Mouse (Mus musculus) forebrain, postnatal 0 days (tissue): ENCODE data around the gene Acr. TPM values are rescaled to one million over a fixed set of nuclear protein-coding genes. Genes with fewer than 3 reads are reported as not detected.

Source experiments
- ATAC-seq: fragments of 200-750 bp; cut with Nextera tagmentation; 2 replicates; pipeline ENCODE4 v1.8.0; 2017; ENCODE audit warnings: mild to moderate bottlenecking, moderate library complexity
- DNase-seq: peaks from one replicate; pipeline ENCODE4 v3.0.0-alpha.2; 2015
- H3K27ac ChIP-seq: fragments of 300-500 bp; sonication (generic); 2 replicates; pipeline ENCODE4 v1.5.1; 2014; ENCODE audit warnings: low read depth, mild to moderate bottlenecking, antibody characterized with exemption, low read length, moderate library complexity, mixed read lengths
- H3K27me3 ChIP-seq: fragments of 300-500 bp; sonication (generic); 2 replicates; pipeline ENCODE4 v1.6.1; 2014; ENCODE audit warnings: mild to moderate bottlenecking, low read length, mixed read lengths; ENCODE audit not compliant: insufficient read depth
- H3K36me3 ChIP-seq: fragments of 300-500 bp; sonication (generic); 2 replicates; pipeline ENCODE4 v1.6.1; 2014; ENCODE audit warnings: mild to moderate bottlenecking, moderate library complexity; ENCODE audit not compliant: insufficient read depth
- H3K4me1 ChIP-seq: fragments of 300-500 bp; sonication (generic); 2 replicates; pipeline ENCODE4 v1.6.1; 2014; ENCODE audit warnings: antibody characterized with exemption; ENCODE audit not compliant: insufficient read depth
- H3K4me2 ChIP-seq: fragments of 300-500 bp; sonication (generic); 2 replicates; pipeline ENCODE4 v1.6.1; 2014; ENCODE audit warnings: low read depth, mild to moderate bottlenecking, moderate library complexity
- H3K4me3 ChIP-seq: fragments of 300-500 bp; sonication (generic); 2 replicates; pipeline ENCODE4 v1.5.1; 2014; ENCODE audit warnings: low read depth, low read length, mixed read lengths
- H3K9ac ChIP-seq: fragments of 300-500 bp; sonication (generic); 2 replicates; pipeline ENCODE4 v1.6.1; 2014; ENCODE audit warnings: mild to moderate bottlenecking
- H3K9me3 ChIP-seq: fragments of 300-500 bp; sonication (generic); 2 replicates; pipeline ENCODE4 v1.6.1; 2016; ENCODE audit warnings: low read length
- CTCF ChIP-seq: sonication (generic); IDR thresholded peaks from 2 replicates; pipeline ENCODE4 v1.5.1; 2016; ENCODE audit warnings: antibody characterized with exemption, control low read depth, low read depth
- WGBS: fragments of 180-500 bp; shearing (Covaris S2); extraction: QIAGEN DNeasy Blood & Tissue Kit; methylation state at CpG from one replicate; pipeline ENCODE4 v1.1.7; 2014; 5-methylcytosine and 5-hydroxymethylcytosine counted together
- polyA plus RNA-seq: library from polyadenylated mRNA; unstranded; fragments of >200 nt; fragmentation: Nextera tagmentation; extraction: Ambion mirVana; gene quantifications from 2 replicates; pipeline ENCODE4 v1.2.1, GENCODE M21; 2015
- total RNA-seq: library from RNA; depleted of rRNA; stranded (reverse); fragments of >200 nt; gene quantifications from 2 replicates; pipeline ENCODE4 v1.2.3, GENCODE M21; 2014

Acr gene
- total and polyA plus RNA-seq, 2 experiments from 2014 or later, result 2.0 to 3.6 TPM

- ATAC-seq, result no peak
- H3K4me3 ChIP-seq, result no peak overlapping the region
- no peak overlapping the region for H3K27ac ChIP-seq
- 94% methylated on average over 8 of the region's 8 CpGs for WGBS
- H3K9me3 ChIP-seq, result no peaks in the 10 kb centered on the region
- no peak overlapping the region for H3K9ac ChIP-seq
- H3K4me2 ChIP-seq, result no peak overlapping the region
- TF ChIP-seq CTCF, result no peak
- H3K27me3 ChIP-seq, result no peaks in the 10 kb centered on the region; the same call in 1 of the 2 replicates
- H3K36me3 ChIP-seq, result peaks cover 11% of the 10 kb centered on the region; the same call in 1 of the 2 replicates
- 0 out of 2 replicates have a peak, but pooled peaks cover 5% of the 10 kb centered on the region for H3K4me1 ChIP-seq
- DNase-seq, result no peak
Measured at GRCm38 (mm10) chr15:89525464-89525863, 42.7 kb upstream of the Acr start.

DNA sequence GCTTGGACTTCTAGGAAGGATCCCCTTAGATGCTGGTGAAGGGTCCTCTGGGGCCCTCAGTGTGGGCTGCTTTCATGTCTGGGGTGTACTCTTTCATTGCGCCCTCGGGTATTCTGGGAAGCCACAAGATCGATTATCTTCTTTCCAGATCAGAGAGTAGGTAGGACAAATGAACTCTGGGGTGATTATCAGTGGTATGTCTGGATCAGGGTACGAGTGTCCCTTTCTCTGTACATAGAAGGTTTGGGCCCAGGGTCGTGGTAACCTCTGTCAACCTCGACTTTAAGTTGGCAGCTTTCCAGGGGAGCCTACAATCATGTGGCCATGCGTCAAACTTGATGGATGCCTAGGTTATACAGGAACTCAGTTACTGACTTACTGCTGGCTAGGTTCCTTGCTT lies 42.2 kb upstream of the Acr start:
- DNase-seq (no peak), ATAC-seq (no peak)
- H3K27me3 ChIP-seq, result no peaks in the 10 kb centered on the region; the same call in 1 of the 2 replicates
- WGBS, result 82% methylated on average over 7 of the region's 7 CpGs
- no peak for TF ChIP-seq CTCF
- H3K4me2 ChIP-seq, result no peak overlapping the region
- no peaks in the 10 kb centered on the region for H3K9me3 ChIP-seq
- H3K27ac ChIP-seq, result no peak overlapping the region
- no peak overlapping the region for H3K4me3 ChIP-seq
- H3K9ac ChIP-seq, result no peak overlapping the region
- H3K4me1 ChIP-seq, result 0 out of 2 replicates have a peak, but pooled peaks cover 5% of the 10 kb centered on the region
- H3K36me3 ChIP-seq, result peaks cover 9% of the 10 kb centered on the region; the same call in 1 of the 2 replicates

GRCm38 (mm10) chr15:89526776-89527325 lies 41.3 kb upstream of the Acr start:
- 0 out of 2 replicates have a peak, but pooled peaks cover 5% of the 10 kb centered on the region for H3K4me1 ChIP-seq
- no peak overlapping the region for H3K9ac ChIP-seq
- no peak overlapping the region for H3K4me3 ChIP-seq
- H3K36me3 ChIP-seq, result peaks cover 5% of the 10 kb centered on the region; the same call in 1 of the 2 replicates
- 88% methylated on average over 19 of the region's 19 CpGs for WGBS
- no peak overlapping the region for H3K27ac ChIP-seq
- TF ChIP-seq CTCF, result no peak
- ATAC-seq, result no peak
- H3K9me3 ChIP-seq, result no peaks in the 10 kb centered on the region
- H3K27me3 ChIP-seq, result no peaks in the 10 kb centered on the region
- DNase-seq, result no peak
- no peak overlapping the region for H3K4me2 ChIP-seq

GRCm38 (mm10) chr15:89527466-89527865 lies 40.7 kb upstream of the Acr start:
- TF ChIP-seq CTCF, result no peak
- DNase-seq, result no peak
- no peaks in the 10 kb centered on the region for H3K9me3 ChIP-seq
- H3K9ac ChIP-seq, result no peak overlapping the region
- peaks cover 5% of the 10 kb centered on the region; the same call in 1 of the 2 replicates for H3K36me3 ChIP-seq
- no peak for ATAC-seq
- WGBS, result 77% methylated on average over 7 of the region's 7 CpGs
- peaks cover 11% of the 10 kb centered on the region; the same call in 1 of the 2 replicates for H3K4me1 ChIP-seq
- no peak overlapping the region for H3K4me2 ChIP-seq
- H3K4me3 ChIP-seq, result no peak overlapping the region
- H3K27me3 ChIP-seq, result no peaks in the 10 kb centered on the region
- no peak overlapping the region for H3K27ac ChIP-seq

DNA sequence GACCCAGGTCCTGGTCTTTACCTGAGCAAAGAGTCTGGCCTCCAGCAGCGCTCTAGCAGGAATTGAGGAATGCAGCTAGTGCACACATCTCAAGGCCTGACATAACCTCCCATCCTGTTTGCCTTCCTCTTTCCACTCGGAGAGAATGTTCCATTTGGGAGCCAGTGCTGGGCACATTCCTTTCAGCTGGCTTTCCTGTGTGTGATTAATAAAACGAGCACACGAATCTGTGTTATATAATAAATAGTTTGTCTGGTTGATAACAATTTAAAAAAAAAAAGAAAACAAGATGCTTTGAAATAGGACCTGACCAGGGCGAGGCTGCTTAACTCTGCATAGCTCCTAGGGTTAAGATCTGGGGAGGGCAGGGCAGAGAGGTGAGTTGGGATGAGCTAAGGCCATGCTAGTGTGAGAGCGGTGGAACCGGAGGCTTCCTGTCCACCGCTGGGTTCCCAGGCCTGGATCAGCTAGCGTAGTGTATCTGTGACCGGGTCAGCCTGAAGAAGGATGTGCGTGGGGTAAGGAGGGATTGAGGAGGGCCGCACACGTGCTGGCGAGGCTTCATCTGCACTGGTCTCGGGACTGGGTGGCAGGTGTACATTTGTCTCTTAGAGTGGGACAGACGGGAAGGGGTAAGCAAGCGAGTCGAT lies 39.8 kb upstream of the Acr start:
- no peak overlapping the region for H3K4me2 ChIP-seq
- H3K4me3 ChIP-seq, result no peak overlapping the region
- 84% methylated on average over 18 of the region's 18 CpGs for WGBS
- H3K27ac ChIP-seq, result no peak overlapping the region
- ATAC-seq (no peak), DNase-seq (no peak)
- no peak for TF ChIP-seq CTCF
- peaks cover 5% of the 10 kb centered on the region; the same call in 1 of the 2 replicates for H3K36me3 ChIP-seq
- peaks cover 16% of the 10 kb centered on the region; the same call in 1 of the 2 replicates for H3K4me1 ChIP-seq
- no peaks in the 10 kb centered on the region for H3K27me3 ChIP-seq
- H3K9me3 ChIP-seq, result no peaks in the 10 kb centered on the region
- no peak overlapping the region for H3K9ac ChIP-seq

DNA sequence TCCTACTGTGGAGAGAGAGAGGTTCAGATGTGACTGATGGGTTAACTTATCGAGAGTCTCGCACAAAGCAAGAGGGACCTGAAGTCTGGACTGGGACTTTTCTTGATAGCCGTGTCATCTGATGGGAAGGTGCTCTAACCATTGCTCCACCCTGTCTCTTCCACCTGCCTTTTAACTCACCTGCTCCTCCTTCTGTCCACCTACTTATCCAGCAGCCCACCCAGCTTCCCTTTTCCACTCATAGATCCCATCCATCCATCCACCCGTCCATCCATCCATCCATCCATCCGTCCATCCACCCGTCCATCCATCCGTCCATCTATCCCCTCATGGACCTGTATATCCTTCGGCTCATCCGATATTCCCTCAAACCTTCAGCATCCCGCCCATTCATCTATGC lies 39.2 kb upstream of the Acr start:
- Histone ChIP-seq H3K9ac (no peak overlapping the region), H3K4me3 (no peak overlapping the region), H3K27me3 (no peaks in the 10 kb centered on the region), H3K4me1 (peaks cover 16% of the 10 kb centered on the region; the same call in 1 of the 2 replicates), H3K9me3 (no peaks in the 10 kb centered on the region), H3K4me2 (no peak overlapping the region), H3K36me3 (peaks cover 5% of the 10 kb centered on the region; the same call in 1 of the 2 replicates), H3K27ac (no peak overlapping the region)
- no peak for DNase-seq
- ATAC-seq, result no peak
- no peak for TF ChIP-seq CTCF
- WGBS, result 96% methylated on average over 10 of the region's 10 CpGs

DNA sequence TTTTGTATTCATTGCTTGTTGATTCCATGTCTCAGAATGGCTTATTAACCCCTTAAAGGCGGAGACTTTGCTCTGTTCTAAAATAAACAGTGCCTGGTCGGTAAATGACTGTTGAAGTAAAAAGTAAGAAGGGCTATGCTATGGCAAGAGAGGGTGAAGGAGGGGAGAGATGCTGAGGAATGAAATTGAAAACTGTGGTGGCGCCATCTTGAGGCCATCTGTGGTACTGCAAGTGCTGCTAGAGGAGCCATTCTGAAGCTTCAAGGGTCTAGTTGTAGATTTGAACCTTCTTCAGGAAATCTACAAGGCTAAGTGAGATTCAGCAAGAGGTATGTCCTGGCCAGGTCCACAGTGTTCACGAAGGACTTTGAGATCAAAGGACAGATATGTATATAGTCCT lies 37.8 kb upstream of the Acr start:
- no peak overlapping the region for H3K27ac ChIP-seq
- no peaks in the 10 kb centered on the region for H3K9me3 ChIP-seq
- peak; percentile 95 for TF ChIP-seq CTCF
- DNase-seq (peak; percentile 86), ATAC-seq (peak; percentile 17; the same call in 1 of the 2 replicates)
- no peak overlapping the region for H3K4me2 ChIP-seq
- peaks cover 3% of the 10 kb centered on the region; the same call in 1 of the 2 replicates for H3K36me3 ChIP-seq
- peaks cover 11% of the 10 kb centered on the region; the same call in 1 of the 2 replicates for H3K4me1 ChIP-seq
- WGBS, result 6% methylated on average over 4 of the region's 4 CpGs
- no peaks in the 10 kb centered on the region for H3K27me3 ChIP-seq
- H3K9ac ChIP-seq, result no peak overlapping the region
- H3K4me3 ChIP-seq, result no peak overlapping the region
